Mouse (Mus musculus) heart, embryonic 13.5 days (tissue): Measurements from ENCODE around the gene Sptssb. TPM values are rescaled to one million over a fixed set of nuclear protein-coding genes. Genes with fewer than 3 reads are reported as not detected.

Source experiments
- ATAC-seq: fragments of 200-750 bp; cut with Nextera tagmentation; 2 replicates; pipeline ENCODE4 v1.8.0; 2017; ENCODE audit warnings: moderate TSS enrichment; ENCODE audit not compliant: insufficient number of reproducible peaks, low FRiP score, low TSS enrichment; ENCODE audit errors: extremely low read depth
- H3K27ac ChIP-seq: fragments of 300-500 bp; sonication (generic); replicated peaks from 2 replicates; pipeline ENCODE4 v1.5.1; 2015; ENCODE audit warnings: moderate library complexity, mild to moderate bottlenecking, inconsistent platforms
- H3K27me3 ChIP-seq: fragments of 300-500 bp; sonication (generic); replicated peaks from 2 replicates; pipeline ENCODE4 v1.6.1; 2015; ENCODE audit warnings: mild to moderate bottlenecking, inconsistent platforms
- H3K36me3 ChIP-seq: fragments of 300-500 bp; sonication (generic); 2 replicates; pipeline ENCODE4 v1.6.1; 2015; ENCODE audit warnings: mild to moderate bottlenecking, inconsistent platforms
- H3K4me1 ChIP-seq: fragments of 300-500 bp; sonication (generic); 2 replicates; pipeline ENCODE4 v1.6.1; 2015; ENCODE audit warnings: inconsistent platforms
- H3K4me2 ChIP-seq: fragments of 300-500 bp; sonication (generic); 2 replicates; pipeline ENCODE4 v1.6.1; 2015; ENCODE audit warnings: inconsistent platforms, mild to moderate bottlenecking, moderate library complexity
- H3K4me3 ChIP-seq: fragments of 300-500 bp; sonication (generic); 2 replicates; pipeline ENCODE4 v1.5.1; 2015; ENCODE audit warnings: moderate library complexity, mild to moderate bottlenecking, inconsistent platforms
- H3K9ac ChIP-seq: fragments of 300-500 bp; sonication (generic); 2 replicates; pipeline ENCODE4 v1.6.1; 2015; ENCODE audit warnings: inconsistent platforms, mild to moderate bottlenecking, moderate library complexity
- H3K9me3 ChIP-seq: fragments of 300-500 bp; sonication (generic); 2 replicates; pipeline ENCODE4 v1.6.1; 2016; ENCODE audit warnings: inconsistent platforms
- WGBS: fragments of 180-500 bp; shearing (Covaris S2); methylation state at CpG from one replicate; pipeline ENCODE4 v1.1.7; 2015; ENCODE audit warnings: mixed read lengths; 5-methylcytosine and 5-hydroxymethylcytosine counted together
- polyA plus RNA-seq: library from polyadenylated mRNA; unstranded; fragments of >200 nt; fragmentation: Nextera tagmentation; extraction: Ambion mirVana; gene quantifications from 2 replicates; pipeline ENCODE4 v1.2.1, GENCODE M21; 2015

The Sptssb gene
- polyA plus RNA-seq, result 0.24 and 1.0 TPM in 2 replicates

- 3% methylated on average over 24 of the region's 24 CpGs for WGBS
- Histone ChIP-seq H3K4me1 (peaks cover 22% of the 10 kb centered on the region), H3K4me3 (peak within 1 kb of the TSS; percentile 60), H3K27me3 (peaks cover 12% of the 10 kb centered on the region), H3K9ac (peak within 1 kb of the TSS; percentile 74), H3K27ac (no peak within 1 kb of the TSS), H3K4me2 (peak within 1 kb of the TSS; percentile 92), H3K9me3 (no peaks in the 10 kb centered on the region), H3K36me3 (no peaks in the 10 kb centered on the region)
- no peak for ATAC-seq
Observed at GRCm38 (mm10) chr3:69859858-69860588, at the start of gene Sptssb. Gene Sptssb, minus strand, starts transcription at chr3:69859940.

GRCm38 (mm10) chr3:69908074-69908473, 48.3 kb upstream of the Sptssb start:
- ATAC-seq, result no peak
- Histone ChIP-seq H3K4me1 (peaks cover 4% of the 10 kb centered on the region), H3K27ac (no peak overlapping the region), H3K4me3 (no peak overlapping the region), H3K36me3 (no peaks in the 10 kb centered on the region), H3K27me3 (no peaks in the 10 kb centered on the region), H3K9ac (no peak overlapping the region), H3K9me3 (no peaks in the 10 kb centered on the region), H3K4me2 (no peak overlapping the region)
- 48% methylated on average over 4 of the region's 4 CpGs for WGBS

- ATAC-seq, result no peak
- H3K27me3 ChIP-seq, result no peaks in the 10 kb centered on the region
- H3K36me3 ChIP-seq, result no peaks in the 10 kb centered on the region
- WGBS, result 41% methylated on average over 6 of the region's 6 CpGs
- peaks cover 3% of the 10 kb centered on the region; the same call in 1 of the 2 replicates for H3K4me1 ChIP-seq
- H3K4me2 ChIP-seq, result no peak overlapping the region
- H3K27ac ChIP-seq, result no peak overlapping the region
- no peak overlapping the region for H3K9ac ChIP-seq
- H3K9me3 ChIP-seq, result no peaks in the 10 kb centered on the region
- no peak overlapping the region for H3K4me3 ChIP-seq
Observed at GRCm38 (mm10) chr3:69907564-69907963, 47.8 kb upstream of the Sptssb start.

- H3K27me3 ChIP-seq, result no peaks in the 10 kb centered on the region
- peaks cover 7% of the 10 kb centered on the region for H3K4me1 ChIP-seq
- no peaks in the 10 kb centered on the region for H3K9me3 ChIP-seq
- 68% methylated on average over 9 of the region's 9 CpGs for WGBS
- no peaks in the 10 kb centered on the region for H3K36me3 ChIP-seq
- H3K4me2 ChIP-seq, result no peak overlapping the region
- ATAC-seq, result no peak
- H3K4me3 ChIP-seq, result no peak overlapping the region
- no peak overlapping the region for H3K27ac ChIP-seq
- H3K9ac ChIP-seq, result no peak overlapping the region
Observed at GRCm38 (mm10) chr3:69902787-69903477, 43.2 kb upstream of the Sptssb start.

- ATAC-seq, result no peak
- WGBS, result 67% methylated on average over 2 of the region's 2 CpGs
- H3K27me3 ChIP-seq, result no peaks in the 10 kb centered on the region
- no peak overlapping the region for H3K4me2 ChIP-seq
- no peaks in the 10 kb centered on the region for H3K36me3 ChIP-seq
- H3K27ac ChIP-seq, result no peak overlapping the region
- H3K9ac ChIP-seq, result no peak overlapping the region
- no peak overlapping the region for H3K4me3 ChIP-seq
- H3K4me1 ChIP-seq, result peaks cover 7% of the 10 kb centered on the region
- H3K9me3 ChIP-seq, result no peaks in the 10 kb centered on the region
Observed at GRCm38 (mm10) chr3:69902382-69902781, 42.6 kb upstream of the Sptssb start.

GRCm38 (mm10) chr3:69901874-69902381, 42.2 kb upstream of the Sptssb start:
- H3K36me3 ChIP-seq, result no peaks in the 10 kb centered on the region
- H3K27ac ChIP-seq, result no peak overlapping the region
- no peak overlapping the region for H3K9ac ChIP-seq
- peaks cover 7% of the 10 kb centered on the region for H3K4me1 ChIP-seq
- ATAC-seq, result no peak
- no peak overlapping the region for H3K4me2 ChIP-seq
- H3K9me3 ChIP-seq, result no peaks in the 10 kb centered on the region
- no peak overlapping the region for H3K4me3 ChIP-seq
- H3K27me3 ChIP-seq, result no peaks in the 10 kb centered on the region

- H3K36me3 ChIP-seq, result no peaks in the 10 kb centered on the region
- H3K9me3 ChIP-seq, result no peaks in the 10 kb centered on the region
- peaks cover 7% of the 10 kb centered on the region for H3K4me1 ChIP-seq
- no peaks in the 10 kb centered on the region for H3K27me3 ChIP-seq
- ATAC-seq, result no peak
- no peak overlapping the region for H3K27ac ChIP-seq
- no peak overlapping the region for H3K9ac ChIP-seq
- WGBS, result 50% methylated on average over 5 of the region's 5 CpGs
- no peak overlapping the region for H3K4me2 ChIP-seq
- H3K4me3 ChIP-seq, result no peak overlapping the region
Observed at GRCm38 (mm10) chr3:69900335-69900734, 40.6 kb upstream of the Sptssb start.

- H3K9me3 ChIP-seq, result no peaks in the 10 kb centered on the region
- H3K4me1 ChIP-seq, result peaks cover 7% of the 10 kb centered on the region
- no peak for ATAC-seq
- H3K9ac ChIP-seq, result no peak overlapping the region
- H3K4me3 ChIP-seq, result no peak overlapping the region
- no peaks in the 10 kb centered on the region for H3K27me3 ChIP-seq
- 69% methylated on average over 7 of the region's 8 CpGs for WGBS
- H3K4me2 ChIP-seq, result no peak overlapping the region
- no peaks in the 10 kb centered on the region for H3K36me3 ChIP-seq
- H3K27ac ChIP-seq, result no peak overlapping the region
Observed at GRCm38 (mm10) chr3:69897917-69898594, 38.3 kb upstream of the Sptssb start.

- ATAC-seq, result no peak
- no peaks in the 10 kb centered on the region for H3K4me1 ChIP-seq
- H3K4me3 ChIP-seq, result no peak overlapping the region
- no peak overlapping the region for H3K27ac ChIP-seq
- H3K9me3 ChIP-seq, result no peaks in the 10 kb centered on the region
- H3K4me2 ChIP-seq, result no peak overlapping the region
- no peak overlapping the region for H3K9ac ChIP-seq
- H3K36me3 ChIP-seq, result no peaks in the 10 kb centered on the region
- H3K27me3 ChIP-seq, result no peaks in the 10 kb centered on the region
- WGBS, result 78% methylated on average over 11 of the region's 11 CpGs
Observed at GRCm38 (mm10) chr3:69895516-69895915, 35.8 kb upstream of the Sptssb start.

GRCm38 (mm10) chr3:69892187-69893094, 32.7 kb upstream of the Sptssb start:
- no peak overlapping the region for H3K4me2 ChIP-seq
- WGBS, result 62% methylated on average over 9 of the region's 9 CpGs
- no peaks in the 10 kb centered on the region for H3K27me3 ChIP-seq
- no peak for ATAC-seq
- H3K4me3 ChIP-seq, result no peak overlapping the region
- no peaks in the 10 kb centered on the region for H3K9me3 ChIP-seq
- no peak overlapping the region for H3K9ac ChIP-seq
- no peaks in the 10 kb centered on the region for H3K36me3 ChIP-seq
- no peak overlapping the region for H3K27ac ChIP-seq
- no peaks in the 10 kb centered on the region for H3K4me1 ChIP-seq

GRCm38 (mm10) chr3:69885866-69886265, 26.1 kb upstream of the Sptssb start:
- Histone ChIP-seq H3K36me3 (no peaks in the 10 kb centered on the region), H3K4me2 (no peak overlapping the region), H3K9ac (no peak overlapping the region), H3K27ac (no peak overlapping the region), H3K4me1 (no peaks in the 10 kb centered on the region), H3K27me3 (no peaks in the 10 kb centered on the region), H3K9me3 (no peaks in the 10 kb centered on the region), H3K4me3 (no peak overlapping the region)
- WGBS, result 61% methylated on average over 2 of the region's 2 CpGs
- ATAC-seq, result no peak
